Mouse (Mus musculus): ENCODE measurements around the gene Alox5.

Gene Alox5

GRCm38 (mm10) chr6:116386045-116386415, 74.9 kb downstream of the Alox5 start:
- DNase-seq (ENCODE audit: extremely low read depth, low read depth), result no peak

DNA sequence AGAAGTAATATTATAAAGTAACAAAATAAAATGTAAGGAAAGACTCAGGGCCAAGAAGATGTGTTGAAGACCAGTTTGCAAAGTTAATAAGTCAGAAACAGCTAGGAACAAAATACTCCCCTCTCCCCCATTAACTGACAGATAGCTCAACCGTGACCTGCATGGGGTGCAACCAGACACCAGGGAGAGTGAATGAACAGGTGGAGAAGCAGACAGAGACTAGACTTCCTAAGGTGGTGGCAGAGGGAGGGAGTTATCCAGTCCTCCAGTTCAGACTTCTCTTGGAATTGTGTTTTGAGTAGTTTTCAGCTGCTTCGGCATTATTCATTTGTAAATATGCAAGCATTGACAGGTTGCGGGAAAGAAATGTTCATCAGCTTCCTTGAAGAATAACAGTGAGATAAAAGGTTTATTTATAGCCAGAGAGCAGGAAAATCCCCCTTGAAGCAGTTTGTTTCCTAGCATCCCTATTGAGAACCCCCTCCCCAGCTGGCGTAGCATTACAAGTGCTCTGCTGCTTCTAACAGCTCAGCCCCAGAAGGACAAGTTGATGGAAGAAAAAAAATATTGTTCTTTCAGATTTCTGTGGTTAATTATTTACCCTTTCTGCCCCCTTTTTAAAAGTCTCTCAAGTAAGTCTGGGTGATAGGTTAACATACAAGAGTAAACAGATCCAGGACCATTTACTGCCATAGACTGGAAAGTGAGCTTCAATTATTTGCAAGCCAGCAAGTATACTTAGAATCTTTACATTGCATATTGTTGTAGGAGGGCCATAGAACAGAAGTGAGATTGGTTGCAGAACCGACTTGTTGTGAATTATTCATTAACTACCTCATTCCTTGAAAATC, 75.6 kb downstream of the Alox5 start:
- DNase-seq (ENCODE audit: extremely low read depth, low read depth), result no peak

DNA sequence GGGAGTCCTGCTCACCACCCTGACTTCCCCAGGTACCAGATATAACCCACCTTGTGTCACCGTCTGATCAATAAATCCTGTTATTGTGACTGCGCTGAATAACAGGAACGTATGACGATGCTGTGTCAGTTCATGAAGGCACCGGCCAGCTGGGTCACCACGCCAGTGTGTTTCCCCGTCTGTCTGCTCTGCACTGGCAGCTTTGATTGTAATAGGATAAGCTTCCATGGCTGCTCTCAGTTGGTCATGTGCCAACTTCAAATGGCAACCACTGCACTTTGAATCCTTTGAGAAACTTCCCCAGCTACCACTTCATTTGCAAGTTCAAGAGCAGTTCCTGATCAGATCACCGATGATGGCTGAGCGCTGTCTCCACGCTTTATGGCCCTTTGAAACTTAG, 77.4 kb downstream of the Alox5 start:
- no peak for DNase-seq (ENCODE audit: extremely low read depth, low read depth)

DNA sequence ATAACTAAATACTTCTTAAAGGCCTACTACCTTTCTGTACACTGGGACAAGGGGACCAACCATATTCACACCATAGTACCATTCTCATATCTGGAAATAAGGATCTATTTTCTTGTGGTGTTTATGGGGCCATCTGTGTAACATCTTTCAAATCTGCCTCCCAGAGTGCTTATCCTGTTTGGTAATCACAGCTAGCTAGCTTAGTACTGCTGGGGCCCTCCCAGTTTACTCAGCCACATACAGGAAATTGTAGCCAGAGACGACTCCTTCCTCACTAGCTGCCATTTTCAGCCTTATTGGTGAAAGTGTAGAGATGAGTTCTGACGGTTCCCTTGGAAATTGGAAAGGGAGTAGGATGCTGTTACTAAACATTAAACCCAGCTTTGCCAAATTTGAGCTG, 79.4 kb downstream of the Alox5 start:
- no peak for DNase-seq (ENCODE audit: extremely low read depth, low read depth)

- no peak for DNase-seq (ENCODE audit: extremely low read depth, low read depth)
Observed at GRCm38 (mm10) chr6:116380157-116380556, 80.8 kb downstream of the Alox5 start.

- no peak for DNase-seq (ENCODE audit: extremely low read depth, low read depth)
Observed at GRCm38 (mm10) chr6:116378892-116379291, 82.1 kb downstream of the Alox5 start.

GRCm38 (mm10) chr6:116374618-116375017, 86.4 kb downstream of the Alox5 start:
- no peak for DNase-seq (ENCODE audit: extremely low read depth, low read depth)

GRCm38 (mm10) chr6:116374136-116374535, 86.8 kb downstream of the Alox5 start:
- no peak for DNase-seq (ENCODE audit: extremely low read depth, low read depth)

- no peak for DNase-seq (ENCODE audit: extremely low read depth, low read depth)
Observed at GRCm38 (mm10) chr6:116371500-116371899, 89.5 kb downstream of the Alox5 start.

DNA sequence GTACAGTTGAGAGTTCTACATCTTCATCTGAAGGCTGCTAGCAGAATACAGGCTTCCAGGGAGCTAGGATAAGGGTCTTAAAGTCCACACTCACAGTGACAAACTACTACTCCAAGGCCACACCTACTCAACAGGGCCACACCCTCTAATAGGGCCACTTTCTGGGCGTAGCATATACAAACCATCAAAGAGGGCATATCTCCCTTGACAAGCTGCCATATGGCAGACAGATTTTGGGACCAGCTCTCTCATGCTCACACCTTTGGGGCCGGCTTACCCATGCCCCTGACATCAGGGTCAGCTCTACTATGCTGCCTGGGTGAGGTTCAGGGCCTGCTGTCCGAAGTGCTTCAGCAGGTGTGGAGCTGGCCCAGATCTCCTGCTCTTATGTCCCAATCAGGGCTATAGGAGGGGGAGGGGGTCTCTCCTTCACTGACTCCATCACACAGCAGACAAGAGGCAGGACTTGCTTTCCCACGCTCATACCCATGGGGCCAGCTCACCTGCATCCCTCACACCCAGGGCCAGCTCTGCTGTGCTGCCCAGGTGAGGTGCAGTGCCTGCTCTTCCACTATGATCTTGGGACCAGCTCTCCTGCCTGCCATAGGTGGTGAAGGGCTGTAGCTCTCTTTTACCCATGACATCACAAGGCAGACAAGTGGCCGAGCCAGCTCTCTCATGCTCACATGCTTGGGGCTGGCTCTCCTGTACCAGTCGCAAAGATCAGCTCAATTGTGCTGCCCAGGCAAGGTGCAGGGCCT, 90.6 kb downstream of the Alox5 start:
- DNase-seq (ENCODE audit: extremely low read depth, low read depth), result no peak

GRCm38 (mm10) chr6:116369811-116370210, 91.2 kb downstream of the Alox5 start:
- no peak for DNase-seq (ENCODE audit: extremely low read depth, low read depth)

DNA sequence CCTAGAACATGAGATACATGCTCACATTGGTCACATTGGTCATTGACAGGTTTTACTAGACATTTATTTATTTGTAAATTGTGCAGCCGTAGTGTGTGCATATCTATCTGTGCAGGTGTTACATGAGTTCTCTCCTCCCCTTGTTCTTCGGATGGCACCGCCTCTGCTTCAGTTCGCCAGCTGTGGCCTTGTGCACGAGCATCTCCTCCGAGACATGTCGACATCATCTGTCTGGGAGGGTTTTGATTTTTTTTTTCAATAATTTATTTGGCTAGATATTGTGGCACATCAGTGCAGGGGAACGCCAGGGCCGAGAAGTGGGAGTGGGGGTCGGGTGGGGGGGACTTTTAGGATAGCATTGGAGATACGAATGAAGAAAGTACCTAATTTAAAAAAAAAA, 93.0 kb downstream of the Alox5 start:
- no peak for DNase-seq (ENCODE audit: extremely low read depth, low read depth)

DNA sequence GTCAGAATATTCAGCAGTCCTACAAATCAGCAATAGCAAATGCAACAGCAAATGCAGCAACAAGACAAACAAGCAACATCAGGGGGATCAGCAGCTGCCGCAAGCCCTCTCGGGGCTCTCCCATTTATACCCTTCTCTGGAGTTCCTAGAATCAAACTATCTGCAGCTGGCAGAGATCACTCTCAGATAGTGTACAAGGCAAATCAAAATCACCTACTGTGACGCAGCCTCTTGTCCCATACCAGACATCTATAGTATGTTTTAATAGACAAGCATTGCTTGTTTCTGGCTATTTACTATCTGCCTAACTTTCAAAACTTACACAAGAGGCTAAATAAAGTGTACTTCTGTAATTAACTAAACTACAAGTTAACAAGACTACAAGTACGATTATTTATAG, 99.0 kb downstream of the Alox5 start:
- DNase-seq (ENCODE audit: extremely low read depth, low read depth), result no peak

DNA sequence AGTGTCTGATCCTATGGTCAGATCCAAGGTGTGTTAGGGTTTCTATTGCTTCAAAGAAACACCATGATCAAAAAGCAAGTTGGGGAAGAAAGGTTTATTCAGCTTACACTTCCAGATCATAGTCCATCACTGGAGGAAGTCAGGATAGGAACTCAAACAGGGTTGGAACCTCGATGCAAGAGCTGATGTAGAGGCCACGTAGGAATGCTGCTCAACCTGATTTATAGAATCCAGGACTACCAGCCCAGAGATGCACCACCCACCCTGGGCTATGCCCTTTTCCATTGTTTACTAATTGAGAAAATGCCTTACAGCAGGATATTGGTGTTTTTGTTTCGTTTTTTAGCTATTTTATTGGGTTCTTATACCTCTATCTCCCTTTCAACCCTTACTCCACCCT, 99.5 kb downstream of the Alox5 start:
- no peak for DNase-seq (ENCODE audit: extremely low read depth, low read depth)

Measured in MEL-GATA-1-ER (cell line).